Mouse (Mus musculus): ENCODE results near the gene Gm21477.
"Not testable (repeated sequence)": the region's sequence is repeated elsewhere in the genome, so short reads cannot be mapped to it uniquely, and the experiment has no call there.

DNA sequence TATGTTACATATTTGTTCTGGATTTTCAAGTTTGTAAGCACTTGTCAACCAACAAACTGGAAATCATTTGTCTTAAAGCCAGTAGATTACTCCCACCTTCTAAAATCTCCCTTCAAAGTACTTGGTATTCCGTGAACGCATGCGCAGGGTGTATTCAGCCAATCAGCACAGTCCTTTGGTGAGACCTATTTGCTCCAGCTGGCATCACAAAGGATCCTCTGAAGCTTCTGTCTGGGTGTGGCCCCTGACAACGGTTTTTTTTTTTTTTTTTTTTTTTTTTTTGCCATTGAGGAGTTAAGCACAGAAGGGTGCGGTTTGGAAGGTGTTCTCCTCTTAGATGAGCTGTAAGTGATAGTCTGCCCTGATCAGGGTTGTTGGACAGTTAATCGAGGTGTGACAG is at the start of gene Gm21477:
- TF ChIP-seq CTCF, EP300 (IDR thresholded peaks at IDR 0.05; ENCODE audit: low read depth): not testable (repeated sequence)

Data from liver, embryonic 14.5 days (tissue).